Mouse (Mus musculus): ENCODE data around the gene Hemk1.

DNA sequence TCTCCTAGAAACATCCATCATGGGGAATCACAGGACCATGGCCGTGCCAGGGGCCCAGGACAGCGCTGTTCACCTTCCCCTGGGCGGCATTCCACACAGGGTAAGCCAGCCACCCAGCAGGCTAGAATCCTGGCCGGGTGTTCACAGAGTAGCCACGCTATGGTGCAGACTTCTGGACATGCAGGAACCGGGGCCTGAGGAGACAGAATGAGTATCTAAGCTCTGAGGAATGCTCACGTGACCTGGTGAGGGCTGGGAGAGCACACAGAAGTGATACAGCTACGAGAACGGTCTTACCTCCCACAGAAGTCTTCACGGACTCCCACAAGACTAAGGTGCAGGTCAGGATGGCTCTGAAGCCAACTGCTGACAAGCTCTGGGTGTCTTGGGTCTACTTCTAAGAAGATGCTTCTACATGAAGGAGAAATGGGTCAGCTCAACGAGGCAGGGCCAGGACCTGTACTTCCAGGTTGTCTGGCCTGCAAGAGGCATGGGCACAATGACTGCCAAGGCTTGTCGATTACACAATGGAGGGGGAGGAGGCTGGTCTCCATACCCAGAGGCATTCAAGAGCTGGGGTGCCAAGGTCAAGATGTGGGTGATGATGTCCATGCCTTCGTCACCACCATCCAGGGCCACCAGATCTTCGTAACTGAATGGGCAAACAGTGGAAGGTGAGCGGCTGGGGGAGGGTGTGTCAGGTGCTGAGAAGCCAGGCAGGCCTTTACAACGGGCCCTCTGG lies 10.1 kb downstream of the Hemk1 start:
- no peak for TF ChIP-seq CTCF (IDR thresholded peaks at IDR 0.05; ENCODE audit: control insufficient read depth, insufficient read depth, low read length)
- TF ChIP-seq POLR2A (IDR thresholded peaks at IDR 0.05; ENCODE audit: borderline replicate concordance, control insufficient read depth, low read depth, low read length) = no peak

Measured in bone marrow, adult 2 months (tissue).